Mouse (Mus musculus) hindbrain, embryonic 11.5 days (tissue): ENCODE measurements around the gene Pcyt2. TPM values are rescaled to one million over a fixed set of nuclear protein-coding genes. Genes with fewer than 3 reads are reported as not detected.

Experiments used
- ATAC-seq: fragments of 200-750 bp; cut with Nextera tagmentation; 2 replicates; pipeline ENCODE4 v1.8.0; 2017; ENCODE audit warnings: mild to moderate bottlenecking, moderate TSS enrichment, moderate library complexity; ENCODE audit not compliant: low FRiP score
- DNase-seq: peaks from one replicate; pipeline ENCODE4 v3.0.0-alpha.2; 2015; ENCODE audit warnings: low spot score
- H3K27ac ChIP-seq: fragments of 300-500 bp; sonication (generic); 2 replicates; pipeline ENCODE4 v1.5.1; 2014; ENCODE audit warnings: mild to moderate bottlenecking, low read depth, low read length
- H3K27me3 ChIP-seq: fragments of 300-500 bp; sonication (generic); 2 replicates; pipeline ENCODE4 v1.6.1; 2014; ENCODE audit warnings: mild to moderate bottlenecking, low read length, moderate library complexity, mixed read lengths; ENCODE audit not compliant: control insufficient read depth, insufficient read depth
- H3K36me3 ChIP-seq: fragments of 300-500 bp; sonication (generic); 2 replicates; pipeline ENCODE4 v1.6.1; 2014; ENCODE audit warnings: mild to moderate bottlenecking, low read length, moderate library complexity, mixed read lengths; ENCODE audit not compliant: control insufficient read depth, insufficient read depth
- H3K4me1 ChIP-seq: fragments of 300-500 bp; sonication (generic); replicated peaks from 2 replicates; pipeline ENCODE4 v1.6.1; 2014; ENCODE audit warnings: low read length, mixed read lengths; ENCODE audit not compliant: control insufficient read depth, insufficient read depth
- H3K4me2 ChIP-seq: fragments of 300-500 bp; sonication (generic); replicated peaks from 2 replicates; pipeline ENCODE4 v1.6.1; 2014; ENCODE audit warnings: mild to moderate bottlenecking, low read depth, low read length
- H3K4me3 ChIP-seq: fragments of 300-500 bp; sonication (generic); 2 replicates; pipeline ENCODE4 v1.5.1; 2014; ENCODE audit warnings: low read depth, low read length
- H3K9ac ChIP-seq: fragments of 300-500 bp; sonication (generic); 2 replicates; pipeline ENCODE4 v1.6.1; 2014; ENCODE audit warnings: low read depth, low read length
- H3K9me3 ChIP-seq: fragments of 300-500 bp; sonication (generic); 2 replicates; pipeline ENCODE4 v1.6.1; 2016; ENCODE audit warnings: low read length; ENCODE audit not compliant: control insufficient read depth
- WGBS: fragments of 180-500 bp; shearing (Covaris S2); extraction: QIAGEN DNeasy Blood & Tissue Kit; methylation state at CpG from one replicate; pipeline ENCODE4 v1.1.7; 2014; 5-methylcytosine and 5-hydroxymethylcytosine counted together
- polyA plus RNA-seq: library from polyadenylated mRNA; unstranded; fragments of >200 nt; fragmentation: Nextera tagmentation; extraction: Ambion mirVana; gene quantifications from 2 replicates; pipeline ENCODE4 v1.2.1, GENCODE M21; 2014

Gene Pcyt2
- polyA plus RNA-seq, 1 experiment from 2014 or later = 104 TPM

DNA sequence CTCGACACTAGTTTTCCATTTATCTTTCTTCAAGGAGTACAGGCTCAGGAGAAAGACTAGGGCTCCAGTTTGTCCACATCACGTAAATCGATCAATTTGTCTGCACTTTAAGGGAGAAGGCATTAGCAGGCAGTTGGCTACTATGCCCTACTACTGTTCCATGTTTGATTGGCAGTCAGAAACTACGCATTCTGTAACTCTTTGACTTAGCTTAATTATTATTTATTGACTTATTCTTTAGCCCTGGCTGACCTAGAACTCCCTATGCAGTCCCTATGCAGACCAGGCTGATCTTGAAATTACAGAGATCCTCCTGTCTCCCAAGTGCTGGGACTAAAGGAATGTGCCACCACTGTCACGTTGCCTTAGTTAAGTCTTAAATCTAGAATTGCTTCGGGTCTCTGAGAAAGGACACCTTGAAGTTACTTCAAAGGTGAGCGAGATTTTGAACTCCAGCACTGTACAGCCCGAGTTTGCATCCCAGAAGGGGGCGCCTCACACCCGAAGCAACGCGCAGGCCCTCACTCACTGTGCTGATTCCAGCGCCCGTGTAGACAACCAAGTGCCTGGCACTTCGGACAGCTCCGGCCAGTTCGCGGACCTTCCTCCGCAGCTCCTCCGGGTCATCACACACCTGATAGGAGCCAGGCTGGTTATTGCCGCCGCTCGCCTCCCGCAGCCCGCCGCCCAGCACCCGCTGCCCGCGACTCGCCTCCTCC lies 6.4 kb upstream of the Pcyt2 start:
- Histone ChIP-seq H3K4me3 (peak overlapping the region; percentile 93), H3K27ac (peak overlapping the region; percentile 79), H3K4me2 (peak overlapping the region; percentile 93), H3K9ac (peak overlapping the region; percentile 67), H3K27me3 (no peaks in the 10 kb centered on the region), H3K36me3 (peaks cover 11% of the 10 kb centered on the region), H3K4me1 (peaks cover 7% of the 10 kb centered on the region), H3K9me3 (no peaks in the 10 kb centered on the region)
- ATAC-seq (peak; percentile 70), DNase-seq (peak; percentile 62)
- 12% methylated on average over 30 of the region's 30 CpGs for WGBS

DNA sequence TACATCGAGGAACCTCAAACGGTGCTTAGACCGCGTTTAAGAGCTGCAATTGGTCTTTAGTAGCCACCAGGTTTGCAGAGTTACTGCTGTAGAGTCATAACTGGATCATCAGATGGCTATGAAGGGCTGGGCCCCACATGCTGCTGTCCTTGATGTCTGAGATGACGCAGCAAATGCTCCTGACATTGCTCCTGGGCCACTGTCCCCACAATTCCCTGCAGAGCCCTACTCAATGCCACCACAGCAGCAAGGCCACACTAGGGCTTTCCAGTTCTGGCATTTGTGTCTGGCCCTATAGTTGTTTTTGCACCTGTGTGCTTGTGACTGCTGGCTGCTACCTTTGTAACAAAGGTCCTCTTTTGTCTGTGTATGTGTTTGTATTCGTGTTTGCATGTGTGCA lies 5.1 kb upstream of the Pcyt2 start:
- ATAC-seq (no peak), DNase-seq (no peak)
- Histone ChIP-seq H3K27me3 (no peaks in the 10 kb centered on the region), H3K4me2 (no peak overlapping the region), H3K4me3 (no peak overlapping the region), H3K4me1 (peaks cover 7% of the 10 kb centered on the region), H3K27ac (no peak overlapping the region), H3K9ac (no peak overlapping the region), H3K36me3 (peaks cover 12% of the 10 kb centered on the region; the same call in 1 of the 2 replicates), H3K9me3 (no peaks in the 10 kb centered on the region)
- 91% methylated on average over 6 of the region's 6 CpGs for WGBS

DNA sequence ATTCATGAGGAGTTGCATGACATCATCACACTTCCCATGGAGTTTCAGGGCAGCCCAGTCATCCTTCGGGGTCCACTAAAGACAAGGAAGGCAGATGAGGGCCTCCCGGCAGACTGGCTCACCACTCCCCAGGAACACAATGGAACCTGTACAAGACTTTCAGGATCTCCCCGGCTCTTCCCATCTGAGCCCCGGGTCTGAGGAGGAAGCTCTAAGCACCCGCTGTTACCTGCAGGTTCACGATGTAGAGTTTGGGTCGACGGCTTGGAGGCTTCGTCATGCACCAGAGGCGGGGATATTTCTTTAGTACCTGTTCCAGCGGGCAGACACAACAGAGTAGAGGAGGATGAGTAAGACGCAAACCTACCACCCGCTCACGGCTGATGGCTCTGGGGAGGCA lies 2.5 kb upstream of the Pcyt2 start:
- ATAC-seq (no peak), DNase-seq (no peak)
- Histone ChIP-seq H3K27ac (no peak overlapping the region), H3K9me3 (no peaks in the 10 kb centered on the region), H3K4me3 (no peak overlapping the region), H3K9ac (no peak overlapping the region), H3K27me3 (no peaks in the 10 kb centered on the region), H3K4me1 (peaks cover 8% of the 10 kb centered on the region), H3K4me2 (no peak overlapping the region), H3K36me3 (peaks cover 12% of the 10 kb centered on the region; the same call in 1 of the 2 replicates)
- WGBS = 91% methylated on average over 14 of the region's 14 CpGs

DNA sequence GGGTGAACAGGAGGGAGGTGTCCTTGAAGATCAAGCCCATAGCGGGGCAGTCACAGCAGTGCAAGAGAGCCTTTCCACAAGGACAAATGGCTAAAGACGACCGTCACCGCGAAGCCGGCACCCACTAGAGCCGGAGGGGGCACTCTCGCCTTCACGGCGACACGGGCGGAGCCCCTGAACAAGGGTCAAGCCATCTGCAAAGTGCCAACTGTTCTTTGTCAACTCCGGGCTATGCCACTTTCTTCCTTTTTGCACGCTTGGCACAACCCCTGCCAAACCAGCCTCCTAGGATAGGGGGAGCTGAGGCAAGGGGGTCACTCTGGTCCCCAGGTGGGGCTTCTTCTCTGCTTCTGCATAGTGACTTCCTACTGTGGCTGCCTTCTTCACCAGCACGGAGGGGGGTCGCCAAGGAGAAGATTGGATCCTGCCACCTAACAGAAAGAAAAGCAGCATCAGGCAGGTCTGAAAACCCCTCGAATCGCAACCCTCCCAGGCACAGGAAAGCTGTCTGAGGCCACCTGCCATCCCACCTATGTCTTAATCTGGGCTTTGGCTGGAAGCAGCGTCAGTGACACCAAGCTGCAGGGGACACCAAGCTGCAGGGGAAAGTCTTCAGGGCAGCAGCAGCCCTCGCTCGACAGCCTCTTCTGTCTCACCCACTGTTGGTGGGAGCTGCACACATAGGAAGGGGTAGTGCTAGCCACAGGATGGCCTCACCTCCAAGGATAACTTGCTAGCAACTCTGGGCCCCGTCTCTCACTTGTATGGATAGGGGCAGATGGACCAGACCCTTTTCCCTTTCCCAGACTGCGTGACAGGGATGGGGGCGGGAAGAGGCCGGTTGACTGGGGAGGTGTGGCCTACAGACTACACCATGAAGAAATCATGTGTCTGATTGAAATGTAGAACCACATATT lies 1.1 kb upstream of the Pcyt2 start:
- no peak overlapping the region for H3K27ac ChIP-seq
- H3K4me3 ChIP-seq = no peak overlapping the region
- no peak overlapping the region for H3K9ac ChIP-seq
- H3K9me3 ChIP-seq = no peaks in the 10 kb centered on the region
- DNase-seq = no peak
- no peaks in the 10 kb centered on the region for H3K27me3 ChIP-seq
- peaks cover 4% of the 10 kb centered on the region; the same call in 1 of the 2 replicates for H3K4me1 ChIP-seq
- peaks cover 12% of the 10 kb centered on the region; the same call in 1 of the 2 replicates for H3K36me3 ChIP-seq
- WGBS = 94% methylated on average over 25 of the region's 25 CpGs
- ATAC-seq = no peak
- no peak overlapping the region for H3K4me2 ChIP-seq

DNA sequence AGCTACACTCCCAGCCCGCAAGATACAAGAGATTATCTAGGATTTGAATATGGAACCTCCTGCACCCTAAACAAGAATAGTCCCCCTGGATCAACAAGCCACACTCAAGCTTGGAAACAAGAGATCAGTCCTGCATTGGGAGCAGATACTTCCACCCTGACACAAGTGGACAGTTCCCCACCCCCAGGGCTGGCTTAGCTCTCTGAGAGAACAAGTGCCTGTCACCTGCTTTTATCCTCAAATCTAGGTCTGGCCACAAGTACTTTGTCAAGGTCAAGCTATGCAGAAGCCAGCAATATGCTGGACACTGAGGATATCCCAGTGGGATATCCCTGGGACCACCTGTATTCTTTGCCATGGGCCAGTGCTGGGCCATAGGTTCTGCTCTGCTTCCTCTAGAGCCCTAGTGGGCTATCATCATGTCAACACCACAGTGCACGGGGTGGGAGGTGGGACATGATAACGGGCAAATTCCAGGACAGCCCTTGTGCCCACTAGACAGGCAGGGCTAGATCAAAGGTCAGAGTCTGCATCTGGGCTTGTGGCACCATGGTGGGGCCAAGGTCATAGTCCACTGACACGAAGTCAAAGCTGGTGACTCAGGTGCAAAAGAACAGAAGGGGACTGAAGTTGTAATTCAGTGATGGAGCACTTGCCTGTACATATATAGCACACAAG lies 980 bp downstream of the Pcyt2 start:
- no peaks in the 10 kb centered on the region for H3K9me3 ChIP-seq
- peak overlapping the region; percentile 84 for H3K4me2 ChIP-seq
- no peak for ATAC-seq
- DNase-seq = no peak
- peaks cover 4% of the 10 kb centered on the region; the same call in 1 of the 2 replicates for H3K4me1 ChIP-seq
- peak overlapping the region; percentile 75 for H3K4me3 ChIP-seq
- H3K27ac ChIP-seq = no peak overlapping the region
- peaks cover 11% of the 10 kb centered on the region; the same call in 1 of the 2 replicates for H3K36me3 ChIP-seq
- WGBS = 52% methylated on average over 4 of the region's 4 CpGs
- peak overlapping the region; percentile 80 for H3K9ac ChIP-seq
- no peaks in the 10 kb centered on the region for H3K27me3 ChIP-seq

DNA sequence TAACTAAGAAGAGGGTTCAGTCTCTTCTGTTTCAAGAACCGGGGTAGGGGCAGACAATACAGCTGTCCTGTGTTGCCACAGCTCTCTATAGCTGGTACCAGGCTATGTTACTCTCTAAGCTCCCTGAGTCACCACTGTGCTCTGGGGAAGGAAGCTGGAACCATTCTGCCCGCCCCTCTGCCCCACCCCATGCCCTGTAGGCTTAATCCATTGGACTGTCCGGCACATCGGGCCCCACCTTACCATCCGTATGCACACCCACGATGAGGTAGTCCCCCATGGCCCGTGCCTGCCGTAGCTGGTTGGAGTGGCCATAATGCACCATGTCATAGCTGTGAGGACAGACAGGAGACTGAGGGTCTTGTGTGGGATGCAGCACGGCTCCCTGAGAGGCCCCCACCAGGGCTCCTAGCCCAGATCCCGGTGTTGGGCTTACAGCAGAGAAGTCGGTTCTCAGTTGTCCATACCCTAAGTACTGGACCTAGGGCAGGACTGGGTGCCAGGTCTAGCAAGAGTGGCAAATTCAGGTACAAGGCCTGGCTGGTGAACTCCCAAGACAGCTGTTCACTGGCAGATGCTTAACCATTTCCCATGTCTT lies 2.0 kb downstream of the Pcyt2 start:
- no peaks in the 10 kb centered on the region for H3K27me3 ChIP-seq
- peaks cover 16% of the 10 kb centered on the region for H3K36me3 ChIP-seq
- no peak overlapping the region for H3K9ac ChIP-seq
- H3K27ac ChIP-seq = no peak overlapping the region
- peaks cover 4% of the 10 kb centered on the region; the same call in 1 of the 2 replicates for H3K4me1 ChIP-seq
- H3K4me3 ChIP-seq = no peak overlapping the region
- no peak overlapping the region for H3K4me2 ChIP-seq
- DNase-seq (no peak), ATAC-seq (no peak)
- H3K9me3 ChIP-seq = no peaks in the 10 kb centered on the region
- WGBS = 91% methylated on average over 11 of the region's 11 CpGs

DNA sequence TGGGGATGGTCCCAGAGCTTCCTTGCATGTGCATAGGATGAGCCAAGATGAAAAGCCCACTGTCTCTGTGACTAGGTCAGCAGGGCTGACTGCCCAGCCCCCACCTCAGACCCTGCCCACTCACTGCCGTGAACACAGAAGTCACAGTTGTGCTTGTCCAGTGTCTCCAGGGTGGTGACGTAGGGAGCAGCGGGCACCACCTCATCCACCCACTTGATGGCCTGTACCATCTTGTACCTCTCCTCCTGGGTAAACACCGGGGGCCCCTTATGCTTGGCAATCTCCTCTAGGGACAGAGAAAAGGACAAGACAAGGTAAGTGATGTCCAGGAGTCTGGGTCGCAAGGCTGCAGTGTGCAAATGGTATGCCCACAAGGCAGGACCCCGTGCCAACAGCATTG lies 2.6 kb downstream of the Pcyt2 start:
- WGBS = 94% methylated on average over 6 of the region's 6 CpGs
- Histone ChIP-seq H3K36me3 (peaks cover 11% of the 10 kb centered on the region), H3K27me3 (no peaks in the 10 kb centered on the region), H3K27ac (no peak overlapping the region), H3K4me2 (no peak overlapping the region), H3K9me3 (no peaks in the 10 kb centered on the region), H3K4me3 (no peak overlapping the region), H3K9ac (no peak overlapping the region), H3K4me1 (peaks cover 4% of the 10 kb centered on the region; the same call in 1 of the 2 replicates)
- DNase-seq (no peak), ATAC-seq (no peak)

DNA sequence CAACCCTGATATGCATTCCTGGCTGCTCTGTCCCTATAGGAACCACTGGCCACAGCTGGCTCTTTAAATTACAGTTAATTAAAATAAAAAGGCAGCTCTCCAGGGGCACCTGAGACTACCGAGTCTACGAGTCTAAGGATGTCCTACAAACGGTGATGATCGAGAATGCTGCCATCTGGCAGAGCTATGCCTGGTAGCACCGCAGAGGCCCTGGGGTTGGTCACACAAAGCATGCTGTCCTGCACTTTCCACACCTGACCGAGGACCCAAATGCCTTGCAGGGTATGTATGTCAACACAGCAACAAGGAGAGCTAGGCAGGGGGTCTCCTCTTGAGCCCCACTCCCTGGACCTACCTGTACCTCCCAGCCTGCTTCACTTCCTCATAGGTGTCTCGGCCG lies 3.8 kb downstream of the Pcyt2 start:
- no peak overlapping the region for H3K4me3 ChIP-seq
- no peaks in the 10 kb centered on the region for H3K9me3 ChIP-seq
- H3K4me1 ChIP-seq = peaks cover 6% of the 10 kb centered on the region; the same call in 1 of the 2 replicates
- H3K27me3 ChIP-seq = peaks cover 4% of the 10 kb centered on the region; the same call in 1 of the 2 replicates
- no peak overlapping the region for H3K9ac ChIP-seq
- DNase-seq = no peak
- H3K36me3 ChIP-seq = peaks cover 10% of the 10 kb centered on the region; the same call in 1 of the 2 replicates
- no peak for ATAC-seq
- WGBS = 82% methylated on average over 8 of the region's 8 CpGs
- H3K4me2 ChIP-seq = no peak overlapping the region
- H3K27ac ChIP-seq = no peak overlapping the region
